Mouse (Mus musculus): ENCODE measurements at regions not wholly inside any gene's neighbourhood (a gene's known extent, or its start where the extent isn't known, plus 50 kb on each side); places are given as distances from the start of the nearest gene placed in this dataset.

GRCm38 (mm10) chr6:101048836-101049361 is 215.5 kb downstream of the Ppp4r2 start:
- no peak for DNase-seq

- no peak for DNase-seq
These were observed 221.5 kb downstream of the Ppp4r2 start for GRCm38 (mm10) chr6:101054880-101055279.

GRCm38 (mm10) chr6:101056318-101056717 is 222.9 kb downstream of the Ppp4r2 start:
- no peak for DNase-seq

GRCm38 (mm10) chr6:101059058-101059457 is 225.6 kb downstream of the Ppp4r2 start:
- DNase-seq = no peak

- no peak for DNase-seq
These were observed 228.8 kb downstream of the Ppp4r2 start for GRCm38 (mm10) chr6:101062186-101062585.

- no peak for DNase-seq
These were observed 242.5 kb downstream of the Ppp4r2 start for GRCm38 (mm10) chr6:101075753-101076516.

GRCm38 (mm10) chr6:101078294-101078693 is 244.9 kb downstream of the Ppp4r2 start:
- DNase-seq = no peak

GRCm38 (mm10) chr6:101083676-101084075 is 250.3 kb downstream of the Ppp4r2 start:
- DNase-seq = no peak

GRCm38 (mm10) chr6:101092179-101092578 is 258.8 kb downstream of the Ppp4r2 start:
- no peak for DNase-seq
